Mouse (Mus musculus): ENCODE measurements around the gene Cyp4a32.
"Not testable (repeated sequence)": the region's sequence is repeated elsewhere in the genome, so short reads cannot be mapped to it uniquely, and the experiment has no call there.

Gene Cyp4a32

DNA sequence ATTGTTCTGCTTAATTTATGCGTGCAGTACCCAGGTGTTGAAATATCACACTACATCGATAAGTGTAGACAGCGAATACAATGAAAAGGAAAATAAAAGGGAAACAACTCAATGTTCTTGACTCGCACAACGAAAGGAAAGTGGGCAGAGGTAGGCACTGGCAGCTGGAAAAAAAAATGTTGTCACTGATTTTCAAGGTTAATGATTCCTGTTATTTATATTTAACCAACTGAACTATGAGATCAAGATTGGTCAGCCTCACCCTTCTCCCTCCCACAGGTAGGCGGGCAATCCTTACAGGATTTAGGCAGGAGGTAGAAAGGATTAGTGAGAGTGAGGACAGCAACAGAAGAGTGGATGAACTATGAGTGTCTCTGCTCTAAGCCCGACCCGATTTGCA is at the start of gene Cyp4a32:
TSS of gene Cyp4a32 (plus strand) at position 359 of the 400 bp plus-strand sequence.
- in situ Hi-C loops (cut with MboI; ENCODE audit: low pct_unique_long_range_greater_than_20kb in 1 of 2, low sequenced_read_pairs in 2 of 2, unreplicated experiment in 1 of 2), result not testable (repeated sequence)

GRCm38 (mm10) chr4:115552726-115553125 is 48.0 kb upstream of the Cyp4a32 start:
- in situ Hi-C loops (cut with MboI; ENCODE audit: low pct_unique_long_range_greater_than_20kb in 1 of 2, low sequenced_read_pairs in 2 of 2, unreplicated experiment in 1 of 2), result no loop called here

DNA sequence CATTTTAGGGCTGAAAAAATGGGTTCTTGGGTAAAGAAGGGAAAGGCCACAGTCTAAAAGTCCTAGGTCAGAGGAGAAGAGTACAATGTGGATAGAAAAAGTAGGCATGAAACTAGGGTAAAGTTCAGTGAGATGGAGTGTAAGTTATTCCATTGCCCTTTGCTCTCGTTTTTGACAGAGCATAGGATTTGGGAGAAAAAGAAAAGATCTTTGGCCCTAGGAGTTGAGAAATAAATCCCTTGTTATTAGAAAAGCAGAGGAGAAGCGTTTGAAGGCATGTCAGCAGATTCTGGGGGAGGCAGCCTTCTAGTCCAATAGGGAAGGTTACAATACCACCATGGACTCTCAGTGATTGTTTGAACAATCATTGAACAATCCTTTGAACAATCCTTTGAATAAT is 45.3 kb upstream of the Cyp4a32 start:
- in situ Hi-C loops (cut with MboI; ENCODE audit: low pct_unique_long_range_greater_than_20kb in 1 of 2, low sequenced_read_pairs in 2 of 2, unreplicated experiment in 1 of 2), result no loop called here

GRCm38 (mm10) chr4:115557861-115558561 is 42.8 kb upstream of the Cyp4a32 start:
- in situ Hi-C loops (cut with MboI; ENCODE audit: low pct_unique_long_range_greater_than_20kb in 1 of 2, low sequenced_read_pairs in 2 of 2, unreplicated experiment in 1 of 2), result no loop called here

- in situ Hi-C loops (cut with MboI; ENCODE audit: low pct_unique_long_range_greater_than_20kb in 1 of 2, low sequenced_read_pairs in 2 of 2, unreplicated experiment in 1 of 2), result not testable (repeated sequence)
Measured at GRCm38 (mm10) chr4:115561236-115561635, 39.5 kb upstream of the Cyp4a32 start.

DNA sequence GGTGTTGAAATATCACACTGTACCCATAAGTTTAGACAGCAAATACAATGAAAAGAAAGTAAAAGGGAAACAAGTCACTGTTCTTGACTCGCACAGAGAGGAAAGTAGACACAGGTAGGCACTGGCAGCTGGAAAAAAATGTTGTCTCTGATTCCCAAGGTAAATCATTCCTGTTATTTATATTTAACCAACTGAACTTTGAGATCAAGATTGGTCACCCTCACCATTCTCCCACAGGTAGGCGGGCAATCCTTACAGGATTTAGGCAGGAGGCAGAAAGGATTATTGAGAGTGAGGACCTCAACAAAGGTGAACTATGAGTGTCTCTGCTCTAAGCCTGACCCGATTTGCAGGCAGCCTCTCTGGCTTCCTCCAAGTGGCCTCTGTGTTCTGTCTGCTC is 37.4 kb upstream of the Cyp4a32 start, which contains the start of gene Cyp4a31:
TSS of gene Cyp4a31 (plus strand) at position 249 of the 400 bp plus-strand sequence.
- in situ Hi-C loops (cut with MboI; ENCODE audit: low pct_unique_long_range_greater_than_20kb in 1 of 2, low sequenced_read_pairs in 2 of 2, unreplicated experiment in 1 of 2), result no loop called here

- in situ Hi-C loops (cut with MboI; ENCODE audit: low pct_unique_long_range_greater_than_20kb in 1 of 2, low sequenced_read_pairs in 2 of 2, unreplicated experiment in 1 of 2), result not testable (repeated sequence)
Measured at GRCm38 (mm10) chr4:115564469-115565225, 36.1 kb upstream of the Cyp4a32 start.

DNA sequence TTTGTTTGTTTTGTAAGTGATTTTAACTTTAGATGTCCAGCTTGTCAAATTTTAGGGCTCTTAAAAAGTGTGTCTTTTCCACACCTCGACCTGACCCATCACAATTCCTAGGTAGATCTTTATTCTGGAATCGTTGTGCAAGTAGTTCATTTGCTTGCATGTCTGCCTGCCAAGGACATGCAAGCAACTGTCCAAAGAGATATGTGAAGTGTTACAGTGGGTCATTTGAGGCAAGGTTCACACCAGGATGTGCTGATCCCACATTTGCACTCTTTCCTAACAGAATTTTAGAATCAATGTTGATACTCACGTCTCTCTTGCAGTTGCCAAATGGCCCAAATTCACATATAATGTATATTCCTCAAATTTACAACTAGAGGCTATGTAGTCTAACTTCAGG is 25.5 kb upstream of the Cyp4a32 start:
- in situ Hi-C loops (cut with MboI; ENCODE audit: low pct_unique_long_range_greater_than_20kb in 1 of 2, low sequenced_read_pairs in 2 of 2, unreplicated experiment in 1 of 2), result no loop called here

DNA sequence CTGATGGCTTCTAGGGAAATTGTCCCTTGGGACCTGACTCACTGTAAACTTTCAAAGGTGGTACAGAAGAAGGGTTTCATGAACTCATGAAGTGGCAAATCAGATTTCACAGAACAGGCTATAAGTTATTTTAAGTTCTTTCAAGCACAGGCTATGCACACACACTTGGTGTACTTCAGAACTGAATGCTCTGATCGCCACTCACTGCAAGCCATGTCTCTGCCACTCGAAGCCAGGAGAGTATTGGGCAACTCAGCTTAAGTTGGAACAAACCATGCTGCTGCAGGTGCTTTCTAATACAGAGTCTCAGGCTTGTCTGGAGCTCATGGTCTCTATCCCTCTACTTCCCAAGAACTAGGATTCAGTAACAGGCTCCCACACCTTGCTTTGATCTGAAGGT is 25.0 kb upstream of the Cyp4a32 start:
- in situ Hi-C loops (cut with MboI; ENCODE audit: low pct_unique_long_range_greater_than_20kb in 1 of 2, low sequenced_read_pairs in 2 of 2, unreplicated experiment in 1 of 2), result no loop called here

DNA sequence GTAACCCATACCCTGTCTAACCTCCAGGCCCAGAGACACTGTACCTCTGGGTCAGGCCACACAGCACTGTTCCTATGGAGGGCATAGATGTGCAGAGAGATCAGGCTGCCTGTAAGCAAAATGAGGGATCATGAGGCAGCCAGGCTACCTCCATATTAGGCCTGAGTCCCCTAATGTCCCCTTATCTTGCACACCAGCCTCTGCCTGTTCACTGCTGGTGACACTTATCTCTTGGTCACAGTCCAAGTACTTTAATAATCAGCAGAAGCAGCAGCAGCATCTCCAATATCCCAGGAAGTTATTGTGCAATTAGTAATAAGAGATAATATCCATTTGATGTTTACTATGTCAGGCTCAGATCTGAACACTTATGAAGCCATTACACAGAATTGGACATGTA is 17.7 kb upstream of the Cyp4a32 start:
- in situ Hi-C loops (cut with MboI; ENCODE audit: low pct_unique_long_range_greater_than_20kb in 1 of 2, low sequenced_read_pairs in 2 of 2, unreplicated experiment in 1 of 2), result no loop called here

DNA sequence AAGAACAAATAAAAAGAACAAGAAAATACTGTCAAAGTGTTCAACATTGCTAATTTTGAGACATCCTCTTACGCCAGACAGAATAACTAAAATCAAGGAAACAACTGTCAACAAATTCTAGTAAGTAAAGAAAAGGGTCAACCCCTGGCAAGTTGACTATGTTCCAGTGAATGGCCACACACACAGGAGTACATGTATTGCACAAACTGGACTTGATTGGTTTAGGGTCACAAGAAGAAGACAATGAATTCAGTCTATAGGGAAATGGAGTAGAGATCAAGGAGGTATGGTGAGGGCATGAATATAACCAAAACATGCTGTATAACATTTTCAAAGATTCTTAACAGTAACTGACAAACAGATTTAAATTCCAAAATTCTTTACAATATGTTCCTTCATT is 4.4 kb upstream of the Cyp4a32 start:
- in situ Hi-C loops (cut with MboI; ENCODE audit: low pct_unique_long_range_greater_than_20kb in 1 of 2, low sequenced_read_pairs in 2 of 2, unreplicated experiment in 1 of 2), result no loop called here

DNA sequence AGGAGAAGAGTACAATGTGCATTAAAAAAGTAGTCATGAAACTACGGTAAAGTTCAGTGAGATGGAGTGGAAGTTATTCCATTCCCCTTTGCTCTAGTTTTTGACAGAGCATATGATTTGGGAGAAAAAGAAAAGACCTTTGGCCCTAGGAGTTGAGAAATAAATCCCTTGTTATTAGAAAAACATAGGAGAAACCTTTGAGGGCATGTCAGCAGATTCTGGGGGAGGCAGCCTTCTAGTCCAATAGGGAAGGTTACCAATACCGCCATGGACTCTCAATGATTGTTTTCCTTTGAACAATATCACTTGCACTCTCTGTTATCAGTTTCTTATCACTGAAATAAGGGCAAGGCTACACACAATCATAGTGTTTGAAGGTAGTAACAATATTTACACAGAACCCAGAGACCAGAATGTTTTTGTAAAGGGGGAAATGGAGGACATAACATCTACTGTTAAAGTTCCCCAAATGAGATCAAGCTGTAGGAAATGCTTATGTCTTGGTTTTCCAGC is 3.9 kb upstream of the Cyp4a32 start:
- in situ Hi-C loops (cut with MboI; ENCODE audit: low pct_unique_long_range_greater_than_20kb in 1 of 2, low sequenced_read_pairs in 2 of 2, unreplicated experiment in 1 of 2), result no loop called here

DNA sequence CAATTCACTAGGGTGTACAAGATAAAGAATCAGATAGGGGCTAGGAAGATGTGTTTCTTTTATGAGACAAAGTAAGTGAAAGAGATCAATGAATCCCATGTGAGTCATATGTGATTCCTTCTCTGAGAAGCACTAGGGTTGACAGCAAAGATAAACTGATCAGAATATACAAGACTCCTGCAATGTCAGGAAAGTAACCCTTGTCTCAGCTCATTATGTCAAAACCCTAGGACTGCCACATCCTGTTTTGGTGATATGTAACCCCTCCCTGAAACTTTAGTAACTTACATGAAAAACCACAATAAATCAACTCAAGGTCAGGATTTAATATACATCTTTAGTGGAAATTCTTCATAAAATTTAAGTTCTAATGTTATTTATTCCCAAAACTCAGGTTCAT is 13.2 kb downstream of the Cyp4a32 start:
- in situ Hi-C loops (cut with MboI; ENCODE audit: low pct_unique_long_range_greater_than_20kb in 1 of 2, low sequenced_read_pairs in 2 of 2, unreplicated experiment in 1 of 2), result no loop called here

DNA sequence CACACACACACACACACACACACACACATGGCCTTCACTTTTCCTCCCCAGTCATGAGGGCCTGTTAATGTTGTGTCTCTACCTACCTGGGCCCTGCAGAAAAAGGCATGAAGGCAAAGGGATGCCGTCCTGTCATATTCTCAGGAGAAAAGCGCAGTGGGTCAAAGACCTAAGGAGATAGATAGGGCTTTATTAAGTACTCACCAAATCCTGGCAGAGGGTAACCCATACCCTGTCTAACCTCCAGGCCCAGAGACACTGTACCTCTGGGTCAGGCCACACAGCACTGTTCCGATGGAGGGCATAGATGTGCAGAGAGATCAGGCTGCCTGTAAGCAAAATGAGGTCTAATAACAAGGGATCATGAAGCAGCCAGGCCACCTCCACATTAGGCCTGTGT is 24.8 kb downstream of the Cyp4a32 start:
- in situ Hi-C loops (cut with MboI; ENCODE audit: low pct_unique_long_range_greater_than_20kb in 1 of 2, low sequenced_read_pairs in 2 of 2, unreplicated experiment in 1 of 2), result not testable (repeated sequence)

GRCm38 (mm10) chr4:115642967-115643754 is 42.4 kb downstream of the Cyp4a32 start:
- in situ Hi-C loops (cut with MboI; ENCODE audit: low pct_unique_long_range_greater_than_20kb in 1 of 2, low sequenced_read_pairs in 2 of 2, unreplicated experiment in 1 of 2), result no loop called here

- in situ Hi-C loops (cut with MboI; ENCODE audit: low pct_unique_long_range_greater_than_20kb in 1 of 2, low sequenced_read_pairs in 2 of 2, unreplicated experiment in 1 of 2), result no loop called here
Measured at GRCm38 (mm10) chr4:115645371-115645770, 44.6 kb downstream of the Cyp4a32 start.

GRCm38 (mm10) chr4:115647580-115647979 is 46.8 kb downstream of the Cyp4a32 start, which contains the start of gene Cyp4b1:
Cyp4b1 (minus strand) TSS chr4:115647723.
- in situ Hi-C loops (cut with MboI; ENCODE audit: low pct_unique_long_range_greater_than_20kb in 1 of 2, low sequenced_read_pairs in 2 of 2, unreplicated experiment in 1 of 2), result no loop called here

GRCm38 (mm10) chr4:115648752-115649151 is 48.0 kb downstream of the Cyp4a32 start:
- in situ Hi-C loops (cut with MboI; ENCODE audit: low pct_unique_long_range_greater_than_20kb in 1 of 2, low sequenced_read_pairs in 2 of 2, unreplicated experiment in 1 of 2), result no loop called here

DNA sequence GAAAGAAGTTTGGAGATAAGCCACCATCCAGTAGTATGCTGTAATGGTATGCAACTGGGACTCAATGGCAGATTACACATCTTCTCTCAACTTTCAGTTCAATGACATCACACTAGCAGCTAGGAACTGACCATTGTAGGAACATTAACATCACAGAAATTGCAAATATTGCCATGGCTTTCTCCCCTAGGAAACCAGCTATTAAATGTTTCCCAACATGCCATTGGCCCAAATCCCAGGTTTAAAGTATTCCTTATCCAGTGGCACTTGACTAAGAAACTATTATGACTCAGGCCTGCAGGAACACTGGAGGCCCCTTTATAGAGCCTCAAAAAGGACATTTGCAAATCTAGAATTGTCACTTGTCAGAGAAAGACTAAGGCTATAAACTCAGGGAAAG is 48.6 kb downstream of the Cyp4a32 start:
- in situ Hi-C loops (cut with MboI; ENCODE audit: low pct_unique_long_range_greater_than_20kb in 1 of 2, low sequenced_read_pairs in 2 of 2, unreplicated experiment in 1 of 2), result no loop called here

Data from mouse embryonic stem cell (cell line).